Mouse (Mus musculus): ENCODE results near the gene Trak2. TPM values are rescaled to one million over a fixed set of nuclear protein-coding genes. Genes with fewer than 3 reads are reported as not detected.

Gene Trak2
- 20.6 and 20.8 TPM in 2 replicates for polyA plus RNA-seq (2012; rRNA removed)

GRCm38 (mm10) chr1:58973366-58974221 lies at the start of gene Trak2, which contains the start of gene Stradb:
Gene Trak2 (minus strand): TSS chr1:58973430.
Gene Stradb (plus strand): TSS chr1:58973522.

Other genes with a start within 250 kb of the Trak2 start
- gene Casp8, start 178.1 kb downstream of the Trak2 start, polyA plus RNA-seq (2012; rRNA removed), result 3.3 and 5.7 TPM in 2 replicates
- gene Stradb, start 92 bp upstream of the Trak2 start, polyA plus RNA-seq (2012; rRNA removed), result 35.0 and 39.7 TPM in 2 replicates
- 0.03 and 0.05 TPM in 2 replicates for gene C2cd6, start 121.5 kb upstream of the Trak2 start, polyA plus RNA-seq (2012; rRNA removed)
- gene Tmem237, start 147.0 kb upstream of the Trak2 start, polyA plus RNA-seq (2012; rRNA removed), result 34.5 and 37.3 TPM in 2 replicates
- gene Mpp4, start 190.0 kb upstream of the Trak2 start, polyA plus RNA-seq (2012; rRNA removed), result 2.8 and 3.0 TPM in 2 replicates